Mouse (Mus musculus): Measurements from ENCODE around the gene Il9r. TPM values are rescaled to one million over a fixed set of nuclear protein-coding genes. Genes with fewer than 3 reads are reported as not detected.
"Not testable (repeated sequence)": the region's sequence is repeated elsewhere in the genome, so short reads cannot be mapped to it uniquely, and the experiment has no call there.

Il9r gene
- total RNA-seq, 2 experiments from 2014 or later, result not detected

DNA sequence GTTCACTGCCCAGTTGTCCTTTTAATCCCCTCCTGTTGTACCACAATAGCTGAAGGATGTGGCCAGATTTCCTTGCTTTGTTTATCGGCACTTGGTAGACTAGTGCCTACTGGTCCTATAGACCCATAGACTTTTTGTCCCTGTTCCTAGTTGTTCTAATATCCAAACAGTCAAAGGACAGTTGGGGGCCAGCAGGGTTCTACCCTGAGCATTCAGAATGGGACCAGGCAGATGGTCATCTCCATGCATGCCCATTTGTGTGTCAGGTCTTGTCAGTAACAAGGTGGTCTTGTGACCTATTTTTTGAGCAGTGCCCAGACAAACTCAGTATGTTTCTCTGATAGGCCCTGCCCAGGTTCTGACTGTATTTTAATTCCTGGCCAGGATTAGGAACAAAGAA is 27.0 kb upstream of the Il9r start:
- DNase-seq (ENCODE audit: low spot score in 2 of 2), result no peak

DNA sequence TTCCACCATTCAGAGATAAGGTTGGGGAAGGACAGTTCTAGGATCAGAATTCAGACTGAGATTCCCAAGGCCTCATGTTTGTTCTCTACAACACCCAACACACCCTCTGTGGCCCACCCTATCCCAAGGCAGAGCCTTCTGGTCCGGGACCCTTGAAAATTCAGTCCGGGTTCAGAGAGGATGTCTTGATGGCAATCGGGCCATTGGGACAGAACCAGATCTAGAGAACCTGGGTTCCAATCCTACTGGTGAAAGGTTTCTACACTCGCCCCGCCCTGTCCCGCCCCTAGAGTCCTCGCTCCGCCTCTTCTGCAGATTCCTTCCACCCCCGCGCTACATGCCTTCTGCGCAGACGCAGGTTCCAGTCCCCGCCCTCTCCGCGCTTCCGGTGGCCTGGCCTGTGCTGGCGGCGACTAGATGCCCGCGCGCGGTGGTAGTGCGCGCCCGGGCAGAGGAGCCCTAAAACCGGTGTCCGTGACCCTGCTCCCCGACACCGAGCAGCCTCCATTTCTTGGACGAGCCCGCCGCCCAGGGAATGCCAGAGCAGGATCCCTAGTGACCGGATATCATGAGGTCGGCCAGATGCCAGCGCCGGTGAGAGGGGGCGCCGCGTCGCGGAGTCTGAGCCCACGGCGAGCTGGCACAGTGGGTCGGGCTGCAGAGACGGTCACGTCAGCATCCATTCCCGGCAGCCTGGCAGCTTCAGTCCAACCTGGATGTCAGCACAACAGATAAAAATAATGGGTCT is 26.2 kb upstream of the Il9r start, which contains the start of gene Mpg:
Gene Mpg, plus strand, starts transcription at position 382 of the 748 bp plus-strand sequence.
- peak; percentile 86 to 92 for DNase-seq (ENCODE audit: low spot score in 2 of 2)

DNA sequence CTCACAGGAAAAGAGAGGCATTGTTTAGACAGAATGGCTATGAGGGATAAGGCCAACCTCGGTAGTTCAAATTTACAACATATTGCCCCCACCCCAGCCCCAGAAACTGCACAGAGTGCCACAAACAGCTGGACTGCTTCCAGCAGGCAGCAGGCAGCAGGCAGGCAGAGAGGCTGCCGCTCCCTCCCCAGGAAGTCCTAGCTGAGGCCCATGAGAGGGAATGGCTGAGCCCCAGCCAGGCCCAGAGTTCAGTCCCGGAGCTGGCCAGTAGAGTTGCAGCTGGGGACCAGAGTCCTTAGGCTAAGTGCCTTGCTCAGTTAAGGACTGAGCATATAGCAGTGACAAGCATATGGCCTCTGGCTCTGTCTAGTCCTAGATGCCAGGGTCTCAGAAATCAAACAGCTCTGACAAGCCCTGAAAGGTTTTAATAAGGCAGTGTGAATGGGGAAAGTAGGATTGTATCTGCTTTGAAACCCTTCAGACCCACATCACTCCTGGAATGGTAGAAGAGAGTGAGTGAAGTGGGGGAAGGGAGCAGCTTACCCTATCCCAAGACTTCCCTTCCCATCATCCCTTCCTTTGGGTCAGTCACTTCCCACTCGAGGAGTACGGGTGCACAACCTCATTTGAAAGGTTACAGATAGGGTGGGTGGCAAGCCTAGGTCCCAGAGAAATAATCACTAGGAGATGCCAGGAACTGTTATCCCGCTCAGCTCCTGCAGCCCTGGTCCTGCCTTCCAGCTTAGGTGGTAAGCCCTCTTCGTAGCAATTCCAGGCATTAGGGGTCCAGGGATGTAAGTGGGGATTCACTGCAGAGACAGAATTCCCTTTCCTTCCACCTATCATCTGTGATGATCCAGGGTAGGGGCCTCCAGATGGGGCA is 25.4 kb upstream of the Il9r start:
- DNase-seq (ENCODE audit: low spot score in 2 of 2), result no peak

DNA sequence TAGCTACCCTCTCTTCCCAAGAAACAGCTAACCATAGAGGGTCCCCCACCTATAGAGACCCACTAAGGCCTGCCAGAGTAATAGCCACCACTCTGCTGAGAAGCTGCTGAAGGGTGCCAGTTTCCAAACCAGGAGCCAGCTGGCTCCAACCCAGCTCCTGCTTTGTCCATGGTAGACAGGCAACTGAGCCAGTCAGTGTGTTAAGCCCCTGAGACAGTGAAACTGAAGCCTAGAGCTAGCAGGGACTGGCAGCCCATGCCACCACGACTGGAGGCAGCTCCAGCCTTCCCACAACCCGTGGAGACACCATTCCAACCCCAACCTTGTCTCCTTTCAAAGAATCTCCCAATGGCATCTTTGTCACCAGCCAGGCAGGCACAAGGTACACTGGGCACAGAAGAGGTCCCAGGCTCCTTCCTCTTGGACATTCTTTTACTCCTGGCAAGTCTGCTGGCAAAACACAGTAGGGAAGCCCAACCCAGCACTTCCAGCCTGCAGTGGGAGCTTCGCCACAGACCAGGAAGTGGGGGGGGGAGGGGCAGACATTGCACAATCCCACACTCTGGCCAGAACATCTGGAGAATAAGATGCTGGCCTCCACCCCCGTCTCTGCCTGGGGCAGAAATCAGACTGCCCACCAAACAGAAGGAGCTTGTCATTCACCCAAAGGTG is 24.5 kb upstream of the Il9r start:
- DNase-seq (ENCODE audit: low spot score in 2 of 2), result no peak

DNA sequence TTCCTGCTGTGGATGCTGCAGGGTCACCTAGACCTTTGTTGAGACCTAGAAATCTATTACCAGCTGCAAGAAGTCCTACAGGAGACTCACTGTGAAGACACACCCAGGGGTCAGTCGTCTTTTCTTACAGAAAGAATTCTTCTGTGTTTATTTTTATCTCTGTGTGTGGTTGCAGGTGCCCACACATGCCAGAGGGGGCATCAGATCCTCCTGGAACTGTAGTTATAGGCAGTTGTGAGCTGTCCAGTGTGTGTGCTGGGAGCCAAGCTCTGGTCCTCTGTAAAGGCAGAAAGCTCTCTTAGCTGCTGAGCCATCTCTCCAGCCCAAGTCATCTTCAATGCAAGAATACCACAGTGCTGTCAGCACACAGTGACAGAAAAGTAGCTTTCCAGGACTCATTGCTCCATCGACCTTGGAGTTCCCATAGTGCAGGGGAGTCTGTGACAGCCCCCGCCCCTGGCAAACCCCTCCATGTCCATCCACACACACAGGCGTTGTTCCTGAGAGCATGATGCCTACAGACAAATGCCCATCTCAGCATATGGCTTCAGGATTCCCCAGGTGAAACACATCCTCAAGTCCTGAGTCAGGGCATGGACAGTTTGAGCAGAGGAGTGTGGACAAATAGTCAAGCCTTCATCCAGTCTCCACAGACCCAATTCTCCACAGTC is 23.4 kb upstream of the Il9r start:
- DNase-seq (ENCODE audit: low spot score in 2 of 2), result no peak

DNA sequence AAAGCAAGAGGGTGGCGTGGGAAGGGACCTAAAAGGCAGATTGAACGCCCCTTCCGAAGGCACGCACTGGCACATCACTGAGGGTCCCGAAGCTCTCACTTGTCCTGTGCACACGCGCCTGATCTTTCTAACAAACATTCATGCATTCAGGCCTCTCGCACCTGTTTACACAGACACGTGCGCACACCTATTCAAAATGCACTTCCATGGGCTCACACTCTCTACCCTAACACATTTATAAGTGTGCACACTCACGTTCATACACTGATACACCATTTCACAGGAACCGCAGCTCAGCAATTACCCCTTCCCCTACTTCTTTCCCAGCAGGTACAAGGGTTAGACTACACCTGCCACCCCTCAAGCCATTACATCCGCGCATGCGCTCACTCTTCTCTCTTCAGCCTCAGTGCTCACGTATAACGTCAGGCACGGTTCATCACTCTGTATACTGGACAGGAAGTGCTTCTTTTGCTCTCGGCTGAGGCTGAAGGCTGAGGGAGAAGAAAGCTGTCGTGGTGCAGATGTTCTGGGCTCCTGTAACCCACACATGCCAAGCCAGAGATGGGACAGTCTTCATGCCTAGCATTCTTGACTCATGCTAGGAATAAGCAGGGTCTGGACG is 22.6 kb upstream of the Il9r start:
- DNase-seq (ENCODE audit: low spot score in 2 of 2), result no peak

DNA sequence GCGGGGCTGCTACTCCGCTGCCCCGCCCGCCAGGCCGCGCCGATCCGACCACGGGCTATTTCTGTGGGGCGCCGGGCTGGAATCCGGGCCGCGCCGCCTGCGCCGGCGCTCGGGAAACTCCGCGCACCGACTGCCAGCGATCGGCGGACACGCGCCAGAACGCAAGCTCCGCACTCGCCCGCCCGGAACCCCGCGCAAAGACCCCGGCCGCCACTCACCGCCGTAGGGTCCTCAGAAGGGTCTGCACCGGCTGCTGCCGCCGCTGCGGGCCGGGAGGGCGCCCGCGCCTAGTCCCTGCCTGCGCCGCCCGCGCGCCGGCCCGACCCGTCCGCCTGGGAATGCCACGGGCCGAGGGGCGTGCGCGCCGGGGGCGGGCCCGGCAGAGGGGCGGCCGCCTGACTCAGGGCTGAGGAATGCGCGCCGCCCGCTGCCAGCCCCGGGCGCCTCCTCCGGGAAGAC is 21.9 kb upstream of the Il9r start, which contains the start of gene Rhbdf1:
Gene Rhbdf1, minus strand, starts transcription at position 350 of the 459 bp plus-strand sequence.
- DNase-seq (ENCODE audit: low spot score in 2 of 2), result no peak

DNA sequence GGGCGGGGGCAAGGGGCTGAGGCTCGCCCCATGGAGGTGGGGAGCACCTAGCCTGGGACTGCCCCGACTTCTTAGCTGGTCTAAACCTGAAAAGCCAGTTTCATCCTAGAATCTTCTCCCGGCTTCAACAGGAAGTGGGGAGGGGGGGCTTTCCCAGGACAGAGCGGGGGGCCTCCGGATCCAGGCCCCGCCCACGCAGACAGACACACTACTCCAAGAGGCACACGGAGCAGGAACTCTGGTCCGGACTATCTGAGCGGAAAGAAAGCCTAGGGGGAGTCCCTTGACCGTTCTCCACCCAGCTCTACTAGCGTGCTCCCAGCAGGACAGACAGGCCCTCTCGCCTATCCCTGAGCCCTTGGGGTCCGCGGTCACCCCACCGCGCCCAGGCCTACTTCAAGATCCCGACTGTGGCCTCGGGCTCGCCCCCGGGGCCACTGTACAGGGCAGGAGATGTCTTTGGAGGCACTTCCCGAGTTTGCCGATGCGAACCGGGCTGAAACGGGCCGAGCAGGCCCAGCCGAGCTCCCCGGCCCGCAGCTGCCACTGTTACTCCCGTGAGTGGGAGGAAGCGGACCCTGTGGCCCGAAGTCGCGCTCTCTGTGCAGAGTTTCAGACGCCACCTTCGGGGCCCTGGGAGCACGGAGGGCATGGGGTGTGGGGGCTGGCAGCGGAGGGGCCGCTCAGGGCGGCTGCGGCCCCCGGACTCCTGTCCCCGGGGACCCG is 21.3 kb upstream of the Il9r start:
- no peak for DNase-seq (ENCODE audit: low spot score in 2 of 2)

DNA sequence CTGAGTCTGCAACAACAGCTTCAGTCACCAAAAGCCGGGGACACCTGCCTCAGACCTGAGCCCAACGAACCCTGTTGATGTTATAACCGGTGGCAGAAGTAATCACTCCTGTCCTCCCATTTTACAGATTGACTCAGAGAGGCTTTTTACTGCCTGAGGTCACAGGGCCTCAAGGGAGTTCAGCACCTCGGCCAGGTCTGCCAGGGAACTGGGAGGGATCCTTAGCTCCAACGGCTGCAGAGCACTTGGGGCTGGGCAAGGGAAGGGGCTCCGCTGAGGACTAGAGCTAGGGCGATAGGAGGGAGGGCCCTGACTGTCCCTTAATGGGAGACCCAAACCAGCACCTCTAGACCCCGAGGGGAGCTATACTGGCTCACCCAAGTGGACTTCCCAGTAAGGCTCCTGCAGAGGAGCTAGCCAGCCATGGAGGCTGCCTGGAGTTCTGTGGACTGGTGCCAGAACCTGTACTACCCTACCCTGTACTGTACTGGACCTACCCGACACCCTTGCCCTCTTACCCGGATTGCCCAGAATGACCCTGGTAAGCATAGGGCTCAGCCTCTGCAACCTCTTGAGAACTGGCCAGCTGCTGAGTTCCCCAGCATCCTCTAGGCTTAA is 20.6 kb upstream of the Il9r start:
- no peak for DNase-seq (ENCODE audit: low spot score in 2 of 2)

DNA sequence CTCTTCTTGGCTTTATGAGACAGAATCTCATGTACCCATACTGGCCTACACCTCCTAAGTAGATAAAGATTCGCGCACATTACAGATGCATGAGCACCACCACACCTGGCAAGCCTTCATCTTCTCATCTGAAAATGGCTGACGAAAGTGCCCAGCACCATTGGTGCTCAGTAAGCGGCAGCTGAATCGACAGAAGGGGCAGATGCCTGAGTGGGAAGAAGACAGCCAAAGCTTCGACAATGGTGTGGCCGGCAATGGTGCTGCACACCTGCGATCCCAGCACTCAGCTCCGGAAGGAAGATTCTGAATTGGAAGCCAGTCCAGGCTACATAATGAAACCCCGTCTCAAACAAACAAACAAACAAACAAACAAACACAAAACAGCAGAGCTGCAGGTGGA is 19.2 kb upstream of the Il9r start:
- peak in 1 of 2 experiments; percentile 63 for DNase-seq (ENCODE audit: low spot score in 2 of 2)

DNA sequence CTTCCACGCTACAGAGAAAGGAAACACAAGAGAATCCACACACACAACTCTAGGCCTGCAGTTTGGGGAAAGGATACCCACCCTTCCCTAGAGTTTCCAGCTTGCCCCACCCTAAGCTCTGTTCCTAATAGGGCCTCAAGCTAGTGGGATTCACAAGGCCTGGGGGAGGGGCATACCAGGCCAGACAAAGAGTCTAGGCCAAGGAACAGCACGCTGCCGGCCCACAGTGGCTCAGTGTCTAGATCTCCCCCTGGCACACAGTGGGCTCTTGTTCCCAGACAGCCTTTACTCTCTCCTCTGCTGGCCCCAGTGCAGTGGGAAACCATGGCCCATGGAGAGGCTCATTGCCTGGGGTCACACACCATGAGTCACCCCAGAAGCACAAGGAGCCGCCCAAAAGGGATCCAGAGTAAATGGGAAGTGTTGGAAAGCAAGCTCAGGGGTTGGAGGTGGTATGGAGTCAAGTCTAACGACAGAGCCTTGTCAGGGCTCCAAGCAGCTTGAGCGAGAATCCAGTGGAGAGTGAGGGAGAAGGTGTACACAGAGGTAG is 18.5 kb upstream of the Il9r start:
- DNase-seq (ENCODE audit: low spot score in 2 of 2), result no peak

DNA sequence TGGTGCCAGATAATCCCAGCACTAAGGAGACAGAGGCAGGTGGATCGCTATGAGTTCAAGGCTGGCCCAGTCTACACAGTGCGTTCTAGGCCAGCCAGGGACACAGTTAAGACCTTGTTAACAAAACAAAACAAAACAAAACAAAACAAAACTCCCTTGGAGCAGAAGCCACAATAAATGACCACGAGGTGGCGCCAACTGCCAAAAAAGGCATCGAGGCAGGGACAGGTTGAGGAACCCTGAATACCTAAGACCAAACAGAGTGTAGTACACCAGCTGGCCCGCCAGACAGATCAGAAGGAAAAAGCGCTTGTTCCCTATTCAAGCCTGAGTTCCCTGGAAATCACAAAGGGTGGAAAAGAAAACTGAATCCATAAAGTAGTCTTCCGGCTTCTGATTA is 16.8 kb upstream of the Il9r start:
- peak in 1 of 2 experiments; percentile 77 for DNase-seq (ENCODE audit: low spot score in 2 of 2)

DNA sequence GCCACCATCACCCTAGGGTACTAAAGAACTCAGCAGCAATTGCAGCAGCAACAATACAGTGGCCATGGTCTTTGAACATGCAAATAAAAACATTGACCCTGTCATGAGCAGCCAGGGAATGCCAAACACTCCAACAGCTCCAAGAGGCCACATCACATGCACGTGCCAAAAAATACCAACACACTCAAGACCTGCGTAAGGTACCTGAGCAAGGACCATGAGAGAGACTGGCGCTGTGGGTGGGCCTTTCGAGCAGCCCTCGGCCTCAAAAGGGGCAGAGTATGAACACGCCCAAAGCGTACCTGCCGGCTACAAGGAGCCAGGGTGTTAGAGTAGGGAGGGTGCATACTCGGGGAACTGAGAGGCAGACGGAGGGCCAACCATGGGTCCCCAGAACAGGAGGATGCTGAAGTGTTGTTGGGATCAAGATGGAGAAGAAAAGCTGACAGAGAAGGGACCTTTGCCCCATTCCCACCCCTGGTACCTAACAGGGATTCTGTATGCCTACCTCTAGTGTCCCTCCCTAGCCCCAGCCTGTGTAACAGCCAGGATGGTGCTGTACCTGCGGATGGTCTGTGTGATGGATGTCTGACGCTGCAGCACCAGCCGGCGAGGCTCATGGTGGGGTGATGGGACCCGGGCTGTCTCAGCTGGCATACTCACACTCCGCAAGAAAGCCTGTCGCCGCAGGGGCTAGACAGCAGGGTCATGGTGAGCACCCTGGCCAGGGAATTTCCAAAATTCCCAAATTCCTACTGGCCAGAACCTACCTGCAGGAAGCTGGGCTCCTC is 15.5 kb upstream of the Il9r start:
- no peak for DNase-seq (ENCODE audit: low spot score in 2 of 2)

DNA sequence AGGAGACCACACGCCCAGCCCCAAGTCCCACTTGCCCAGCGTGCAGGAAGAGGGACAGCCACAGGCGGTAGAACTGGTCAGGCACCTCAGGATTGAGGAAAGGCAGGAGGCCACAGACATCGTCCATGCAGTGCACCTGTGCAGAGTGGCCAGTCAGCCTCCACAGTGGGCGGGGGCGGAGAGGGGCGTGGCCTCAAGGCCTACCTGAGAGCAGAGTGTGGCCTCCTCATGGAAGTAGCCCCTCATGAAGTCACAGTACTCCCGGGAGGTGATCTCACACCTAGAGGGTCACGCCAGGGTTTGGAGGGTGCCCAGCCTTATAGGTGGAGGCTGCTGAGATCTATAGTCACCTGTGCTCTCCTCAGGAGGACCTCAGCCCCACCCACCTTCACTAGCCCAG is 10.5 kb upstream of the Il9r start:
- no peak for DNase-seq (ENCODE audit: low spot score in 2 of 2)

DNA sequence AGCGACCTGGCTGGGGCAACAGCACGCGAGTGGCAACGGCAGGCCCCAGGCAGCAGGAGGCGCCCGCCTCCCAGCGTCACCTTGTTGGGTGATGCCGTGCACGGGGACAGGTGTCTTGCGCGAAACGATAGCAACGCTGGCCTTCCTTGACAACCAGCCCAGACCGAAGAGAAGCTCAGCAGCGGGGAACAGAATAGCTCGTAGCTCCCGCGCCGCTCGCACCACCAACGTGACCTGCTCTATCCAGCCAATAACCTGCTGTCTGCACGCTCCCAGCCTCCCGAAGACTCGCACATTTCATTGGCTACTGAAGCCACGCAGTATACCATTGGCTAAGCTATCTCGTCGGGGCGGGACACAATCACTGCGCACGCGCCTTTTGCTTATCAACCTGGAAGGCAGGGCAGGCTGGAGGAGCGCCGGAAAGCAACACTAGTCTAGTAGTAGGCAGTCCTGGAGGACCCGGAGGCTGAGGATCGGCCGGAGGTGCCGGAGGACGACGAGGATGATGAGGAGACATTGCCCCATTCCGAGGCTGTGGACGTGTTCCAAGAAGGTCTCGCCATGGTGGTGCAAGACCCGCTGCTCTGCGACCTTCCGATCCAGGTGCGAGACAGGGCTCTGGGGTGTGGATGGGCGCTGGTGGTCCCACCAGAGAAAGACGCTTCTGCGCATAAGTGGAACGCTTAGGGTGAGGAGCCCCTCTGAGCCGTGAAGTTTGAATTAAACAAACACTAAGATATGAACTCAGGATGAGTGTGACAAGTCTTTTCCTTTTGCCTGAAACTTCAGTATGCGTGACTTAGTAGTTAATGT is 5.2 kb upstream of the Il9r start, which contains the start of gene Snrnp25:
Gene Snrnp25, plus strand, starts transcription at position 358 of the 816 bp plus-strand sequence.
- peak; percentile 92 to 98 for DNase-seq (ENCODE audit: low spot score in 2 of 2)

DNA sequence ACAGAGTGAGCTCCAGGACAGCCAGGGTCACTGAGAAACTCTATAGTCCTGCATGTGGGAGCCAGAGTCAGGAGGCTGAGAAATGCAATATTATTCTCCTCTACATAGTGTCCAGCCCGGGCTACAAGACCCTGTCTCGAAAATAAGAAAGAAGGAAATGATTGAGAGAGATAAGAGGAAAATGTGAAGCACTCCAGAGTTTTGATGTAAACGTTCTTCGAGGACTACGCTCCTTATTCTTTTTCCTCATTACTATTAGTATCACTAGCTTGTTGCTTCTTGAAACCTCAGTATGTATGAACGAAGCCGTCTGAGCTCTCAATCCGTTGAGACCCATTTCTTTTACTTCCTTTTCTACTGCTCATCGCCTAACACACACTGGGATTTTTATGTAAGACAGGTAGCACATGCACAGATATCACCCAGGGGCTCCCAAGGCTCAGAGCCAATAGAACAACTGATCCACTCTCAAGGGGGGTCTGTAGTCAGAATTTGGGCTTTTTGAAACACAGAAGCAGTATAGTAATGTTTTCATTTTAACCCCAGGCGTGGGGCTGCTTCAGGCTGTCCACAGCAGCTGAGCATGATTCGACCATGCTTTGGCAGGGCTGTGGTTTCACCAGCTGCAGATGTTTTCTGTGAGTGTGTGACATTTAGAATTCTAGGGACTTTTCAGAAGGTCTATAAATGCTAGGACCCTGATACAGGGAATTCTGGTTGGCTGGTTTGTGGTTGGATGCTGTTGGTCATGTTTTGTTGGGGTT is 2.0 kb upstream of the Il9r start:
- DNase-seq (ENCODE audit: low spot score in 2 of 2), result no peak

DNA sequence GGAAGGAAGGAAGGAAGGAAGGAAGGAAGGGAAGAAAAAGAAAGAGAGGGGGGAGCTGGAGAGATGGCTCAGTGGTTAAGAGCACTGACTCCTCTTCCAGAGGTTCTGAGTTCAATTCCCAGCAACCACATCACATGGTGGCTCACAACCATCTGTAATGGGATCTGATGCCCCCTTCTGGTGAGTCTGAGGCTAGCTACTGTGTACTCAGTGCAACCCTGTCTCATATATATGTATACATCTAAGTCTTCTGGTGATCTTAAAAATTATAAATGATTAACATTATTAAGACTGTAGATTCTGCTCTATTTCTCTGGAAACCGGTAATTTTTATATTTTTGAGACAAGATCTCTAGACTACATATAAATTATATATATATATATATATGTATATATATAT is 913 bp upstream of the Il9r start:
- DNase-seq (ENCODE audit: low spot score in 2 of 2), result not testable (repeated sequence)
